Mouse (Mus musculus): ENCODE results near the gene Fcgr3. TPM values are rescaled to one million over a fixed set of nuclear protein-coding genes. Genes with fewer than 3 reads are reported as not detected.
"Not testable (repeated sequence)": the region's sequence is repeated elsewhere in the genome, so short reads cannot be mapped to it uniquely, and the experiment has no call there.

The Fcgr3 gene
- polyA plus RNA-seq, 1 experiment from 2014 or later: 6.0 TPM

DNA sequence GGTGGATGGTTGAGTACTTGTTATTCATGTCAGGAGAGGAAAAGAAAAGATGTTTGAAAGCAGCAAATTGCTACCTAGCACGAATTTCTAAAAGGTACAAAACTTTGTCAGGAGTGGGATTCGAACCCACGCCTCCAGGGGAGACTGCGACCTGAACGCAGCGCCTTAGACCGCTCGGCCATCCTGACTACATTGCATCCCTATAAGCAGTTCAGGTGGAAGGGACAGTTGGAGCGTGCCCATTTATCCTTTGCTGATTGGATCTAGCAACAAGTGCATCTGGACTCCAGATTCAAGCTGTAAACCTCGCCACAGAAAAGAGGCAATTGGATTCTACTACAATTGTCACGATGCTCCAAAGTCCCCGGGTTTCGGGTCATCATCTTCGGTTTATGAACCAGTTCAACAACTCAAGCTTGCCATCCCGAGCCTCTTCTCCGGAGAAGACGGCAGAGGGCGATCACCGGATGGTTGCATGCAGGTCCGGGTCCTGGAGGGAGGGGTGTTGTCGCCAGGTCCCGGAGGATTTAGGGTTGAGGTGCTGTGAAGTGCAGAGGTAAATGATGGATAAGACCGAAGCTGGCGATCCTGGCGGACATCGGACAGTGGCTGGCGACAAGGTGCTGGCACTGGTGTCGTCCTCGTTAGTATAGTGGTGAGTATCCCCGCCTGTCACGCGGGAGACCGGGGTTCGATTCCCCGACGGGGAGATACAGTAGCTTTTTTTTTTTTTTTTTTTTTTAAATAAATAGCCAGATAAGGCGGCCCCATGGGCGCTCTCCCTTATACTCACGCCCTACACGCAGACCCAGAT, 37.2 kb upstream of the Fcgr3 start:
- WGBS: under 1% methylated on average over 40 of the region's 40 CpGs
- Histone ChIP-seq H3K4me3 (replicated peaks) (peak overlapping the region; percentile 63), H3K36me3 (no peaks in the 10 kb centered on the region), H3K27me3 (no peaks in the 10 kb centered on the region), H3K9ac (replicated peaks) (peak overlapping the region; percentile 70), H3K4me1 (replicated peaks) (peaks cover 6% of the 10 kb centered on the region; the same call in 1 of the 2 replicates), H3K9me3 (no peaks in the 10 kb centered on the region), H3K4me2 (replicated peaks) (peak overlapping the region; percentile 57), H3K27ac (peak overlapping the region; percentile 74)
- ATAC-seq: peak; percentile 92

DNA sequence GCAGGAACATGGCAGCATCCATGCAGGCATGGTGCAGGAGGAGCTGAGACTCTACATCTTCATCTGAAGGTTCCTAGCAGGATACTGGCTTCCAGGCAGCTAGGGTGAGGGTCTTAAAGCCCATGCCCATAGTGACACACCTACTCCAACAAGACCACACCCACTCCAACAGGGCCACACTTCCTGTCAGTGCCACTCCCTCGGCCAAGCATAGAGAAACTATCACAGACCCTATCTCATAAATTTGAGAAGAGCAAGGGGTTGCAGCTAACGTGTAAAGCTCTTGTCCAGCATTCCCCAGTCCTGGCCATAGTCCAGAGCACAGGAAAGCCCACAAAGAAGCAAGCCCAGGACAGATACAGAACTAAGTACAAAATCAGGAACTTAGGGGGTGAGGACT, 36.3 kb upstream of the Fcgr3 start:
- Histone ChIP-seq H3K36me3 (no peaks in the 10 kb centered on the region), H3K27me3 (no peaks in the 10 kb centered on the region), H3K27ac (no peak overlapping the region), H3K4me2 (replicated peaks) (no peak overlapping the region), H3K4me1 (replicated peaks) (peaks cover 6% of the 10 kb centered on the region; the same call in 1 of the 2 replicates), H3K9ac (replicated peaks) (no peak overlapping the region), H3K4me3 (replicated peaks) (peak overlapping the region; percentile 63; the same call in 1 of the 2 replicates), H3K9me3 (no peaks in the 10 kb centered on the region)
- WGBS: 57% methylated on average over 2 of the region's 2 CpGs
- ATAC-seq: no peak

DNA sequence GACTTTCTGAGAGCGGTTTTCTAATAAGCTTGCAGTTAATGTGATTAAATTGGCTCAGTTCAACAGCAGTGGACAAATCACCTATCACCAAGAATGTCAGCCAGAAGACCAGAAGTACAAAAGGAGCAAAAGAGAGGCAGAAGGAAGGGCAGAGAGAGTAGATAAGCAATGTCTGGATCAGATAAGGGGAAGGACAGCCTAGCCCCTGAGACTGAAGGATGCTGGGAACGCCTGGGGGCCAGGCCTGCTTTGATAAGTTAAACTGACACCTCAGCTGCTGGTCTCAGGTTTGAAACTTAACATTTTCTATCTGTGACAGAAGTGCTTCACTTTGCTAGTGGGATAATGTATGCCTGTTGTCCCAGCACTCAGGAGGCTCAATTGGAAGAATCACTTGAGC, 32.9 kb upstream of the Fcgr3 start:
- no peaks in the 10 kb centered on the region for H3K4me1 ChIP-seq (replicated peaks)
- WGBS: 62% methylated on average over 2 of the region's 2 CpGs

DNA sequence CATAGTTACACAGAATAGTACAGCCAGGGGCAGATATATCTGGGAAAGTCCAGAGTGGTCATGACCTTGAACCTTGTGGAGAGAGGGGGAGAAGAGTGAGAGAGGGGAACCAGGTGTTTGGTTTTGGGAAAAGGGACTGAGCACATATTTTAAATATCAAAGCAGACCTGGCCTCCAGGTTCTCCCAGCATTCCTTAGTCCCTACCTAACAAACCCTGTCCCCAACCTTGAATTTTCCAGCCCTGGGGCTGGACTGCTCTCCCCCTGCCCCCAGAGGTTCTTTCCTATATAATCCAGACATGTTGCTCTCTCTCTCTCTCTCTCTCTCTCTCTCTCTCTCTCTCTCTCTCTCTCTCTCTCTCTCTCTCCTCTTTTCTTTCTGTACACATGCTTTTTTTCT, 32.4 kb upstream of the Fcgr3 start:
- Histone ChIP-seq H3K4me2 (replicated peaks) (no peak overlapping the region), H3K27me3 (peaks cover 4% of the 10 kb centered on the region), H3K4me3 (replicated peaks) (no peak overlapping the region), H3K4me1 (replicated peaks) (no peaks in the 10 kb centered on the region), H3K9ac (replicated peaks) (no peak overlapping the region), H3K27ac (no peak overlapping the region), H3K9me3 (no peaks in the 10 kb centered on the region), H3K36me3 (no peaks in the 10 kb centered on the region)
- no peak for ATAC-seq

More for the DNA sequence above, 32.9 kb upstream of the Fcgr3 start:
- Histone ChIP-seq H3K4me2 (replicated peaks) (no peak overlapping the region), H3K27me3 (peaks cover 4% of the 10 kb centered on the region), H3K9me3 (no peaks in the 10 kb centered on the region), H3K4me3 (replicated peaks) (no peak overlapping the region), H3K9ac (replicated peaks) (no peak overlapping the region), H3K36me3 (no peaks in the 10 kb centered on the region), H3K27ac (no peak overlapping the region)
- no peak for ATAC-seq

DNA sequence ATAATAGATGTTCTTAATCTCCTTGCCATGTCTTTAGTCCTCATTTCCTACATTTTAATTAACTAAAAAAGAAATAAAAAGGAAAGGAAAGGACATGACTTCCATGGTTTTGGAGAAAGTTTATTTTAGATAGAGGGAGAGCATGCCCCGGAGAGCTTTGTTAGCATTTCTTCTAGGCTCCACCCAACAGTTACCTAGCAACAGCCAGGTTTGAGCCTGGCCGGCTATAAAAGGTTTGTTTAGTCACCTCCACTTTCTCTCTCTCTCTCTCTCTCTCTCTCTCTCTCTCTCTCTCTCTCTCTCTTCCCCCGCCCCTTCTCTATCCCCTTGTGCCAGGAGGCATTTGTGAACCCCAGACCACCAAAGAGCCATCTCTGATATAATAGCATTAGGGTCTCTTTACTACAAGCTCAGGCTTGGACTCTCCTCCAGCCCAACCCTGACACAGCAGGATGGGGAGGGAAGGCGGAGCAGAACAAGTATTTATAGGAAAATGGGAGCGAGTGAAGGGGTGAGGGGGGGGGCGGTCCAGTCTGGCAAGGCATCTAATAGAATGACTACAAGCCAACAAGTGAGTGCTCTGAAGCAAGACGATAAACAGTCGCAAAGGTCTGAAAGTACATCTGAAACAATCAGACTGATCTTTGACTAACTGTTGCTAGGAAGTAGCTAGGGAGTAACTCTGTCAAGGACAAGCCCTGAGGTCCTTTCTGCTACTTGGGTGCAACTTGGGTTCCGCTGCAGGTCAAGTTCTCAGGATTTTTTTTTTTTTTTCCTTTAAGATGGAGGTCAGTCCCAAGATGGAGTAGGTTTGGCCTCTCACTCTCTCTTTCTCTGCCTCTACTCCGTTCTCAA, 31.6 kb upstream of the Fcgr3 start:
- ATAC-seq: no peak
- no peak overlapping the region for H3K9ac ChIP-seq (replicated peaks)
- WGBS: 18% methylated on average over 10 of the region's 10 CpGs
- H3K9me3 ChIP-seq: no peaks in the 10 kb centered on the region; the same call in 1 of the 2 replicates
- peaks cover 4% of the 10 kb centered on the region for H3K27me3 ChIP-seq
- no peak overlapping the region for H3K27ac ChIP-seq
- no peak overlapping the region for H3K4me2 ChIP-seq (replicated peaks)
- no peaks in the 10 kb centered on the region for H3K4me1 ChIP-seq (replicated peaks)
- no peak overlapping the region for H3K4me3 ChIP-seq (replicated peaks)
- H3K36me3 ChIP-seq: no peaks in the 10 kb centered on the region

DNA sequence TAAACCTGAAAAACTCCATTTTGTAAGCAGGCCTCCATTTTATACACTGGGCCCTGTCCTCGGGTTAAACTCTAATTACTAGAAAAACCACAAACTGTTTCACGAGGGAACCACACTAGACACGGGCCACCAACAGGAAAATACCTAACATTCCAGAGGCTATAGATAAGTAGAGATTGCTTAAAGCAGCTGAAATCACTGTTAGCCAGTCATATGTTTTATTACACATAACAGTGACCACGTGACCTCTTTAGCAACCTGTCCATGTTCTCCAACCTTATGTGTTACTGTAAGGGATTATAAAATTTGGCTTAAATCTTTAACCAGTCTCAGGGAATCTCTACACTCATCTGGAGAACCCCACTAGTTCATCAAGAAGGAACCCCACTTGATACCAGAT, 29.7 kb upstream of the Fcgr3 start:
- no peak for ATAC-seq
- H3K27me3 ChIP-seq: peaks cover 10% of the 10 kb centered on the region
- H3K4me1 ChIP-seq (replicated peaks): no peaks in the 10 kb centered on the region
- H3K4me3 ChIP-seq (replicated peaks): no peak overlapping the region
- no peak overlapping the region for H3K9ac ChIP-seq (replicated peaks)
- no peak overlapping the region for H3K27ac ChIP-seq
- no peak overlapping the region for H3K4me2 ChIP-seq (replicated peaks)
- no peaks in the 10 kb centered on the region; the same call in 1 of the 2 replicates for H3K9me3 ChIP-seq
- no peaks in the 10 kb centered on the region for H3K36me3 ChIP-seq
- 79% methylated on average over 4 of the region's 4 CpGs for WGBS

DNA sequence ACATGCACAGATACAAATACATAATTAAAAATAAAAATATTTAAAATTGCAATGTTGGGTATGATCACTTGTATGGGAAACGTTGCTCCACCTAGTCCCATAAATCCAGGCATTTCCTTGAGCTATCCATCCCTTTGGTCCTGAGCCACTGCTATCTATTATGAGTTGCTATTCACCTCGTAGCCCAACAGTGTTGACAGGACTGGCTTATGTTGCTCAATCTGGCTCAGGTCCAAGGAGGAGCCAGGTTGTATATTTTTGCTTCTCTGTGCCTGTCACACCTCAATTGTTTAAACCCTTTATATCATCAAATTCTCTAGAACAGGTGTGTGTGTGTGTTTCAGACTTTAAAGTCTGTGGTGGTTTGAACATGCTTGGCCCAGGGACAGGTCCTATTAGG, 26.0 kb upstream of the Fcgr3 start:
- WGBS: 81% methylated on average over 2 of the region's 2 CpGs

DNA sequence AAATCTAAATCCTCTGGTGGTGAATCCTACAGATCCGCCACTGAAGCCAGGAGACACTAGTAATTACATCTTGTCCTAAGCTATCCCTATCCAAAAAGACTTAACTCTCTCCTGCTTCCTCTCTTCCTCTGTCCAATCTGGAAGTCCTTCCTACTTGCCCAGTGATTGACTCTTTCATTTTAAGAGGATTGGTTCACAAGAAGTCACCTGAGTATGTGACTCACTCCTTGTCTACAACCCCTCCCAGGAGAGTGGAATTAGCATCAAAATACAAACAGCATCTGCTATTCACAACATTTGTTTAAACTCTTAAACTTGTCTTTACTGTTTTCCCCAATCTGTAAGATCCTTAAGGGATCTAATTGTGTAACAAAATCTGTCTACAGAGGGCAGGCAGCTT, 25.2 kb upstream of the Fcgr3 start:
- 88% methylated on average over 1 of the region's 1 CpGs for WGBS
- no peak for ATAC-seq
- no peaks in the 10 kb centered on the region; the same call in 1 of the 2 replicates for H3K4me1 ChIP-seq (replicated peaks)

More for the DNA sequence above, 26.0 kb upstream of the Fcgr3 start:
- H3K4me1 ChIP-seq (replicated peaks): no peaks in the 10 kb centered on the region; the same call in 1 of the 2 replicates
- no peak overlapping the region for H3K27ac ChIP-seq
- H3K4me2 ChIP-seq (replicated peaks): no peak overlapping the region
- H3K4me3 ChIP-seq (replicated peaks): no peak overlapping the region
- ATAC-seq: no peak
- H3K9ac ChIP-seq (replicated peaks): no peak overlapping the region
- peaks cover 21% of the 10 kb centered on the region for H3K27me3 ChIP-seq
- H3K9me3 ChIP-seq: no peaks in the 10 kb centered on the region; the same call in 1 of the 2 replicates
- H3K36me3 ChIP-seq: no peaks in the 10 kb centered on the region

DNA sequence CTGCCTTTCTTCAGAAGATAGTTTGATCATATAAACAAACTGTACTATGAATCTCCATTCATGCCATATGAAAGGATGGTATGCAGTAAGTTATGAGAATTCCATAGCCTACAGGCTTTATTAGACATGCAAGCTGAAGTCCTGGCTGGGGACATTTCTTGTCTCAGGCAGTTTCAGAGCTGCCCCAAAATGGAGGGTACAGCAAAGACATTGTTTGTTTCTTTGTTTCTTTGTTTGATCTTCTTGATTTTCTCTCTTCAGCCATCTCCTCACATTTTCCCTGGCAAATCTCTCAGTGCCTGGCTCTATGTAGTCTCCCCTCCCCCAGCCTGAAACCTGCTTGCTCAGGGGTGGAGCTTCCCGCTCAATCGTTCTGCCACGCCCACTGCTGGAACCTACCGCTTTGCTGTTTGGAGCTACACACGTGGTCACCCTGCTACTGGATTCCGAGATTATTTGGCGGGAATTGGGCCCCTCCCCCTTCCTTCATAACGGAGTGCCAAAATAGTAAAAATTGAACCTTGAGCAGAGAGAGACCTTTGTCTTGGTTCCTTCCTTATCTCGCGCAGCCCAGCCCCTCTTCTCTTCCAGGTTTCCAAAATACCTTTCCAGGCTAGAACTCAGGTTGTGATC, 23.6 kb upstream of the Fcgr3 start:
- Histone ChIP-seq H3K27me3 (peaks cover 19% of the 10 kb centered on the region), H3K4me2 (replicated peaks) (peak overlapping the region; percentile 32)
- not testable (repeated sequence) for H3K4me1 ChIP-seq (replicated peaks); H3K4me3 ChIP-seq (replicated peaks); H3K9me3 ChIP-seq; H3K36me3 ChIP-seq; ATAC-seq; H3K27ac ChIP-seq; H3K9ac ChIP-seq (replicated peaks)
- whole genome bisulfite sequencing: 5% methylated on average over 10 of the region's 10 CpGs

More for the DNA sequence above, 25.2 kb upstream of the Fcgr3 start:
- H3K27ac ChIP-seq: no peak overlapping the region
- H3K9me3 ChIP-seq: no peaks in the 10 kb centered on the region; the same call in 1 of the 2 replicates
- peaks cover 21% of the 10 kb centered on the region for H3K27me3 ChIP-seq
- no peak overlapping the region for H3K9ac ChIP-seq (replicated peaks)
- no peaks in the 10 kb centered on the region for H3K36me3 ChIP-seq
- no peak overlapping the region for H3K4me2 ChIP-seq (replicated peaks)
- no peak overlapping the region for H3K4me3 ChIP-seq (replicated peaks)

DNA sequence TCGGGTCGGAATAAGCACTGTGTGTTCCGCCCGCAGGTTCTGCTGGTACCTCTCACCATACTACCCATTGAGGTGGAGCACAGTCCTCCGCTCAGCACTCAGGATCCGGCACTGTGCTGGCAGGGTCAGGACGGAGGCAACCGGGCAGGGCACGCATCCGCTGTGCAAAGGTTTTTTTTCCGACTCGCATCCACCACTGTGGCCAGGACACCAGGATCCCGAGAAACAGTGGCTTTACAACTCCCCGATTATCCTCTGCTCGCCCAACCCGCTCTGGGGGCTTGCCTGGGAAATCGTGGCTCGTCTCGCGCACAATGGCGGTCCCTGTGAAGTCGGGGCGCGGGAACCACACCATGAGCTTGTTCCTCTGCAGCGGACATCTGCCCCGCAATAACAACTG, 21.0 kb upstream of the Fcgr3 start:
- under 1% methylated on average over 26 of the region's 26 CpGs for WGBS
- H3K36me3 ChIP-seq: no peaks in the 10 kb centered on the region
- H3K4me2 ChIP-seq (replicated peaks): peak overlapping the region; percentile 79
- H3K27ac ChIP-seq: no peak overlapping the region
- peaks cover 25% of the 10 kb centered on the region for H3K27me3 ChIP-seq
- H3K9me3 ChIP-seq: no peaks in the 10 kb centered on the region
- no peak for ATAC-seq
- H3K4me1 ChIP-seq (replicated peaks): no peaks in the 10 kb centered on the region; the same call in 1 of the 2 replicates
- H3K9ac ChIP-seq (replicated peaks): peak overlapping the region; percentile 68
- H3K4me3 ChIP-seq (replicated peaks): peak overlapping the region; percentile 53

DNA sequence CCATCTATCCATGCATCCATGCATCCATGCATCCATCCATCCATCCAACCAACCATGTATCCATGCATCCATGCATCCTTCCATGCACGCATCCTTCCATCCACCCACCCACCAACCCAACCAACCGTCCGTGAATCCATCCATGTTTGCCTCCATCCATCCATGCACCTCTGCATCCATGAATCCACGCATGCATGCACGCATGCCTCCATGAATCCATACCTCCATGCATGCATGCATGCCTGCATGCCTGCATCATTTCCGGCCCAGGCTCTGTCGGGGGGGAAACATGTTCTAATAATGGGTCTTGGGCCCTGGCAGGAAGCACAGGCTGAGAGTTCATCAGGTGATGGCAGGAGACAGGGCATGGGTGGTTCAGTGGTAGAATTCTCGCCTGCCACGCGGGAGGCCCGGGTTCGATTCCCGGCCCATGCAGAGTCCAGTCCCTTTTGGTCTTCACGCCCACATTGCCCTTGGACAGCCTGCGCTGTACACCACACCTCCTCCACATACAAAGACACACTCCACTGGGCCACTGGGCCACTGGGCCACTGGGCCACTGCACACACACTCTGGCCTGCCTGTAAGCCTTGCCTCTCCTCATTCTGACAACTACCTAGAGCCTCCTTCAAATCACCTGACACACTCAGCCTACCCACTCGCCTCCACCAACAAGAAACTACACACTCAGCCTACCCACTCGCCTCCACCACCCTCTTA, 16.9 kb upstream of the Fcgr3 start:
- H3K4me2 ChIP-seq (replicated peaks); H3K27ac ChIP-seq; H3K4me1 ChIP-seq (replicated peaks); H3K9me3 ChIP-seq; H3K4me3 ChIP-seq (replicated peaks); H3K9ac ChIP-seq (replicated peaks); H3K36me3 ChIP-seq: not testable (repeated sequence)
- H3K27me3 ChIP-seq: peaks cover 29% of the 10 kb centered on the region
- ATAC-seq: 0 out of 2 replicates have a peak, but pooled peaks have one; percentile 5
- WGBS: 31% methylated on average over 12 of the region's 17 CpGs

Data from midbrain, embryonic 13.5 days (tissue).